Mouse (Mus musculus): ENCODE data around the gene Ppia.
"Not testable (repeated sequence)": the region's sequence is repeated elsewhere in the genome, so short reads cannot be mapped to it uniquely, and the experiment has no call there.

Ppia gene

DNA sequence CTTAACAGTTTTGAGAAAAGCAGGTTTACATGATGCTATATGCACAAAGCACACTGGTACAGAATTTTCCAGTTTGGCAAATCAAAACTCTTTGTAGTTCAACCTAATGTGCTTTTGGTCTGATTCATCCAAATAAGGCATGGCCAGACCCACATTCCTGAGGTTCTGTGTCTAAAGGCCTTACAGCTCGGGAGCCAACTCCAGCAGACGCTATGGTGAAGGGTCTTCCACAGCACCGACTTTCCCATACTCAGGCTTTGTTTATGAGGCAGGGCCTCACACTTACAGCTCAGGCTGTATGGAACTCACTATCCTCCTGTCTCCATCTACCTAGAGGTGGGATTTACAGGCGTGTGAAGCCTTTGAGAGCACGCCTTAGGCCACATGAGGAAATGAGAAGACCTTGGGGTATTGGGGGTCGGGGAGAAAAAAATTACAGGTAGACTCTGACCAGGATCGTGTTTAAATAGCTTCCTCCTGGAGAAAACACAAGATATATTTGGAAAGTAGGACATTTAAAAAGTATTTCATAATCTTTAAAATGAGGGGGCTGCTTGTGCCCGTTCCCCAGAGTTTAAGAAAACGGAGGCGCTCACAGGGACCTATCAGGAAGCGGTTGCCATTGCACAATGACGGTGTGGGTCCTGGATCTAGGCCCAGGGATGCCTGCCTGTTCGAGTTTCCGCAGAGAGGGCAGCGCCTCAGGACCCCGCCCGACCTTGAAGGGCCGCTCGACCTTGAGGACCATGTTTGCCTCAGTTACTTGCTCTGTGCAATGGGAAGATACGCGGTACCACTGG, at the start of gene Ppia:
Ppia (plus strand) TSS at position 693 of the 800 bp plus-strand sequence.
- no peak for DNase-seq (ENCODE audit: low spot score)

GRCm38 (mm10) chr11:6365885-6366284, 49.4 kb upstream of the Ppia start:
- peak; percentile 75 for DNase-seq (ENCODE audit: low spot score)

DNA sequence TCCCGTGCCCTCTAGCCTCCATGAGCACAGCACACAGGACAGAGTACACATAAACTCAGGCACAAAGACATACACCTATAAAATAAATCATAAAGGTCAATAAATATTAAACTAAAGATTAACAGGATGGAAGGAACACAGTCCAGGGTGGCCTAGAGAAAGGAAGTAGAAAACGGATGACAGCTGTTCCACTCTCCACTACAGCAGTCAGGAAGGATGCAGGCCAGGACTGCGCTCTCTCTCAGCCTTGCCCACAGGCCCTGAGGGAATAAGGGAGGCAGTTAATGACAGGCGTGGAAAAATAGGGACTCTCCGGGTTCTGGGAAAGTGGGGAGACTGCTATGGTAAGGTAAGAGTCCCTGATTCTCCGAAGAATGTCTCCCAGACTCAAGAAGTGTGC, 48.8 kb upstream of the Ppia start:
- no peak for DNase-seq (ENCODE audit: low spot score)

DNA sequence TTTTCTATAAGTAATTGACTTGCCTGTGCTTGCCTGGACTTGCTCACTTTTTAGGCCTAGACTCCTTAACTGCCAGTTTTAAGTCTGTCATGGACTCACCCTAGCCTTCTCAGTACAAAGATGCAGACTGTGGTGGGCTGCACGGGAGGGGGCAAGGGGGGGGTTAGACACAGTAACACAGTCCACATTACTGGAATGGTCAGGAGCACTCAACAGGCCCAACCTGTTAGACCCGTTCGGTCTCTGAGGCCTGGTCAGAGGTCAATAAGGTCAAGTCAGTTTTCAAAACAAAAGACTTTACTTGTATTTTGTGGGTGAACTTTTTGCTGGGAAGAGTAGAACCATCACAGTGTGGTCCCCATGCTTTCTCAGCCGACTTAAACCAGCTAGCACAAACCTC, 48.1 kb upstream of the Ppia start:
- no peak for DNase-seq (ENCODE audit: low spot score)

DNA sequence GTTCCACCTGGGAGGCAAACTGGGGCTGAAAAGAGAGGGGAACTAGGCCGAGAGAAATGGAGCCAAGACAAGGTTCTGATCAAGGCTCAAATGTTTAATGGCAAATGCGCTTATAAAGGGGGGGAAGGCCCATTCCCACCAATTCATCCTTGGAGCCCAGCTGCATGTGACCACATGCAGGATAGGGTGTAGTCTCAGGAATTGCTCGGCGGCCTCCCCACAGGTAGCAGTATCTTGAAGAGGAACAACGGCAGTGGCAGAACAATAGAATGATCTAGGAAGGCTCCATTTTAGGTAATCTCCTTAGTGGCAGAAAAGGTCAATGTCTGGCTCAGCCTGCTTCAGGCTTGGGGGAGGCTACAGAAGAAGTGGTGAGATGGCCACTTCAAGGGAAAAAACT, 47.3 kb upstream of the Ppia start:
- not testable (repeated sequence) for DNase-seq (ENCODE audit: low spot score)

- no peak for DNase-seq (ENCODE audit: low spot score)
These were observed 43.7 kb upstream of the Ppia start for GRCm38 (mm10) chr11:6371376-6372155.

- DNase-seq (ENCODE audit: low spot score), result no peak
These were observed 42.5 kb upstream of the Ppia start for GRCm38 (mm10) chr11:6372784-6373183.

GRCm38 (mm10) chr11:6380916-6381315, 34.3 kb upstream of the Ppia start:
- no peak for DNase-seq (ENCODE audit: low spot score)

GRCm38 (mm10) chr11:6388126-6388725, 27.0 kb upstream of the Ppia start:
- DNase-seq (ENCODE audit: low spot score), result no peak

GRCm38 (mm10) chr11:6388726-6389413, 26.4 kb upstream of the Ppia start, which contains the start of gene Zmiz2:
Gene Zmiz2 (plus strand): TSS chr11:6389074.
- peak; percentile 97 for DNase-seq (ENCODE audit: low spot score)

DNA sequence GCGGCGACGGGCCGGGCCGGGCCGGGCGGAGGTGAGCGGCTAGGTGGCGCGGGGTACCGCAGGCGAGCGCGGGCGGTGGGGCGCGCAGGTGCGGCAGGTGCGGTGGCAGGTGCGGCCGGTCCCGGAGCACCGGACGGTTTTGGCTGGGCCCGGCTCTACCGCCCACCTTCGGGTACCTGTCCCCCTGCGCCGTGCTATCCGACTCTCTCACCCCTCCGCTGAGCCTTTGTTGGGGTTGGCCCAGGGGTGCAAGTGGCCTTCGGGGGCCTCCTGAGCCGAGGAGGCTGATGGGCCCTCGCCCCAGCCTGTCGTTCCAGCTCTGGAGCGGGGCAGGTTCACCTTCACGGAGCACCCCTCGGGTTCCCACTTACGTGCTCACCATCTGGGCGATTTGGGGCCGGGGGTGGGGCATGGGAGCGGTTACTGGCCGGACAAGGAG, 25.7 kb upstream of the Ppia start:
- DNase-seq (ENCODE audit: low spot score), result no peak

DNA sequence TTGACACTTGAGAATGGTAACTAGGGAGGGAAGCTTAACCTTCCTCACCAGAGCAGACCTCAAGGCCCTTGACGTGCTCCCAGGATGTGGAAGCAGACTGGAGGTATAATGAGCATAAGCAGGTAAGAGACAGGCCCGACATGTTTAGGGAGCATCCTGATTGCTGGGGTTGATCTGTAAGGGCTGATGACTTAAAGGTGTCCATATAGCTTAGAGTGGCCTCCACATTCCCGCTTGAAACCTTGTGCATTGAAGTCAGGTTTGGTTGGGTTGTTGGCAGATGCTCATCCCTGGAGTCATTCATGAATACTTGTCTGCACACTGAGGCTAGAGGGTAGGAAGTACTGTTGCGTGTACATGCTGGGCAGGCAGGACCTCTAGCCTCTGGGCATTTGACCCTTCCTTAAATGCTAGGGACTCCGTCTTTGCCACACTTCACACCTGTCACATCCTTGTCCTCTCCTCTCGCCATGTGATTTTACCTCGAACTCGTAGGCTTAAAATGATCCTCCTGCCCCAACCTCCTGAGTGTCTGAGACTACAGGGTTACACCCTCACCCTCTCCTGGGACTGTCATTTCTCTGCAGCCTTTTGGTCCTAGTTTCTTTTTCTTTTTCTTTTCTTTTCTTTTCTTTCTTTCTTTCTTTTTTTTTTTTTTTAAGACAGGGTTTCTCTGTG, 24.7 kb upstream of the Ppia start:
- DNase-seq (ENCODE audit: low spot score), result no peak

- no peak for DNase-seq (ENCODE audit: low spot score)
These were observed 23.5 kb upstream of the Ppia start for GRCm38 (mm10) chr11:6391516-6392276.

DNA sequence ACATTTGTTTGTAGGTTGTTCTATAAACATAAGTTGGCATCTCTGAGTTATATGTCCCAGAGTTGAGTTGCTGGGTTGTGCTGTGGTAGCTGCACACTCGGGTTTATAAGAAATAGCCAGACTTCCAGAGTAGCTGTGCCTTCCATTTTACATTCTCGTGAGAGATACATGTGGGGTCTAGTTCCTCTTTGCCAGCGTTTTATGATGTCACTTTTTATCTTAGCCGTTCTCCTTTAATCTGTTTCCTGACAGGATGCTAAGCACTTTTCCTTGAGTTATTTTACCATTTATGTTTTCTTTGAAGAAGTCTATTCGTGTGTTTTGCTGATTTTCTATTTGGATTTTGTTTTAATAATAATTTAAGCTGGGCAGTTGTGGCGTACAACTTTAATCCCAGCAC, 22.4 kb upstream of the Ppia start:
- DNase-seq (ENCODE audit: low spot score), result no peak

- no peak for DNase-seq (ENCODE audit: low spot score)
These were observed 21.4 kb upstream of the Ppia start for GRCm38 (mm10) chr11:6393866-6394265.

DNA sequence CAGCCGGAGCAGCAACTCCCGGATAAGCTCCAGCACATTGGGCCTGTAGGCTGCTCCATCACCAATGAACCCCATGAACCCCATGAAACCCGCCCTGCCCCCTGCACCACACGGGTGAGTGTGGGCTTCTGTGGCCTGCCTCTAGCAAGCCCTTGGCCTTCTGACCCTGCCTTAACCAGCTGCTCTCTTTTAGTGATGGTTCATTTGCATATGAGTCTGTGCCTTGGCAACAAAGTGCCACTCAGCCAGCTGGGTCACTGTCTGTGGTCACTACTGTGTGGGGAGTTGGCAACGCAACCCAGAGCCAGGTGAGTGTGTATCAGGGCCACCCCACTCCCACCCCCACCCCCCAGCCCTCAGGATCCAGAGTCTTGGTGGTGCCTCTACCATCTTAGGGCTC, 19.7 kb upstream of the Ppia start:
- no peak for DNase-seq (ENCODE audit: low spot score)

DNA sequence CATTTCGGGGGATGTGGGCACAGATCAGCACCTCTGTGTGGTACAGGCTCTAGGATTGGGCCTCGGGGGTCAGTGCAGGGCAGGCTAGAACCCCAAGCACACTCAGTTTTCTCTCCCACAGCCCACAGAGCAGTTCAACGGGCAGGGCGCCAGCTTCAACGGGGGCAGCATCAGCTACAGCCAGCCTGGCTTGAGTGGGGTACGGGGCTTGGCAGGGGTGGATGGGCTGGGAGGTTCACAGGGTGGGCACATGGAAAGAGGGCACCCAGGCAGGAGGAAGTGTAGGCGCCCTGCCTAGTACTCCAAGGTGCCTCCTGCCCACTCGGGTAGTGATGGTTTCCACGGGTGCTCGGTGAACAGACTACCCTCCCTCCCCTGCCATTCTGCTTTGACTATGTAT, 17.1 kb upstream of the Ppia start:
- DNase-seq (ENCODE audit: low spot score), result no peak

DNA sequence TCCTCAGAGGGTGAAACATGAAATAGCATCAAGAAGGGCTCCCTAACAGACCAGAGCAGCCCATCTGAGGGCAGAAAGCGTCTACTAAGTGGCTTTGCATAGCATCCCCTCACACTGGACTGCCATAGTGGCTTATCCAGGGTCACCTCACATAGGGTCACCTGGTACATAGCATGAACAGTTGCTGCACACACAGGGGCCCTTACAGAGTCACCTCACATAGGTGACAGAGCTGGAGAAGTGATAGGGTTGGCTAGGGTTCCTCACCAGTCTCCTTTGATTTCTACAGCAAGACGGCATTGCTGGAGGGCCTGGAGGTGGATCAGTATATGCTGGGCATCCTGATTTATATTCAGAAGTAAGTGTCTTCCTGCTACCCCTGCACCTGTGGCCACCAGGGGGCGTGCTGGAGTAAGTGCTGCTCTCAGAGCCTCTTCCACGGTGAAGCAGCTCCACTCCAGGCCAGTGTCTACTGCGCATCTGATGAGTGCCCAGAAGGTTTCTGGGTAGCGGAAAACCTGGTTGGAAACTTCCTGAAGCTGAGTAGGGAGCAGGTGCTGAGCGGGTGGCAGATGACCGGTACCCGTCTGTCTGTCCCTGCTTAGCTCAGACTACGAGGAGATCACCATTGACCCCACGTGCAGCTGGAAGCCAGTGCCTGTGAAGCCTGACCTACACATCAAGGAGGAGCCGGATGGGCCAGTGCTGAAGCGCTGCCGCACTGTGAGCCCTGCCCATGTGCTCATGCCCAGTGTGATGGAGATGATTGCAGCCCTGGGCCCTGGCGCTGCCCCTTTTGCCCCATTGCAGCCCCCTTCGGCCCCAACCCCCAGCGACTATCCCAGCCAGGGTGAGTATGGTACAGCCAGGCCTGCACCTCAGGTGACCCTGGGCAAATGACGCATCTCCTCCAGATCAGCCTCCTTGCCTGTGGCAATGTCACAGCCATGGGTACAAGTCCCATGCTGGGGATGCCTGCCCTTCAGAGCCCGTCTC, 12.4 kb upstream of the Ppia start:
- DNase-seq (ENCODE audit: low spot score), result peak; percentile 83

DNA sequence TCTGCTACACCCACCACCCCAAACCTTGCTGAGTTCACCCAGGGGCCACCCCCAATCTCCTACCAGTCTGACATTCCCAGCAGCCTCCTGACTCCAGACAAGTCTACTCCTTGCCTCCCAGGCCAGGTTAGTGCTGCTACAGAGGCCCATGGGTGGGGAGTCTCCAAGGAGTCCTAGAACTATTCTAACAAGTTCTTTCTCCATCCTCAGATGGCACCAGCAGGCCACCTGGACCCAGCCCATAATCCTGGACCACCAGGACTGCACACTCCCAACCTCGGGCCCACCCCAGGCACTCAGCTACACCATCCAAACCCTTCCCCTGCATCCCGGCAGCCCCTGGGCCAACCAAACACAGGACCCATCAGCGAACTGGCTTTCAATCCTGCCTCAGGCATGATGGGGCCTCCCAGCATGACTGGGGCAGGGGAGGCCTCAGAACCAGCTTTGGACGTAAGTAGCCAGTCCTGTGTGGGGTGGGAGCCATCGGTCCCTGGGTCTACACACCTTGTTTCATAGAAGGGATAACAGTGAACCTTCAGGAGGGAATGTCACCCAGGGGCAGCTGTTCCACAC, 11.3 kb upstream of the Ppia start:
- DNase-seq (ENCODE audit: low spot score), result no peak

Data from testis, postnatal 10 days (tissue).